Comparison of ENCODE assay signal across 8 mouse cellular contexts in genomic region chr3:51888662-51889433, GRCm38 (mm10).
DNase-seq lines count a peak whose midpoint lies in the region; ATAC-seq lines count a peak whose summit lies in the region.

No protein-coding gene starts in this region.

- H3K36me3 ChIP-seq in hindbrain, embryonic 15.5 days: no peaks in the 10 kb centered on the region
- H3K36me3 ChIP-seq in midbrain, embryonic 15.5 days (replicated peaks): no peaks in the 10 kb centered on the region

- no peaks in the 10 kb centered on the region for H3K9me3 ChIP-seq in hindbrain, embryonic 15.5 days
- H3K9me3 ChIP-seq in midbrain, embryonic 15.5 days: no peaks in the 10 kb centered on the region

- peaks cover 29% of the 10 kb centered on the region for H3K4me1 ChIP-seq in hindbrain, embryonic 15.5 days (replicated peaks)
- peaks cover 32% of the 10 kb centered on the region for H3K4me1 ChIP-seq in midbrain, embryonic 15.5 days

- no peaks in the 10 kb centered on the region for H3K27me3 ChIP-seq in hindbrain, embryonic 15.5 days
- H3K27me3 ChIP-seq in midbrain, embryonic 15.5 days (replicated peaks): no peaks in the 10 kb centered on the region

- WGBS in hindbrain, embryonic 15.5 days: 9% methylated on average over 20 of the region's 20 CpGs
- WGBS in midbrain, embryonic 15.5 days: 6% methylated on average over 20 of the region's 20 CpGs

- H3K4me3 ChIP-seq in hindbrain, embryonic 15.5 days: no peak overlapping the region
- no peak overlapping the region for H3K4me3 ChIP-seq in midbrain, embryonic 15.5 days

- intact Hi-C loops in heart, postnatal 25 days (cut with DNase I): loop anchor here (5.0 kb wide), 1 partner anchor 187 kb away; no protein-coding TSS in a partner anchor

- H3K9ac ChIP-seq in hindbrain, embryonic 15.5 days: peak overlapping the region; percentile 15; the same call in 1 of the 2 replicates
- H3K9ac ChIP-seq in midbrain, embryonic 15.5 days: peak overlapping the region; percentile 44

- DNase-seq in heart, adult 11 months: peak; percentile 78
- no peak for DNase-seq in heart, postnatal 25 days (ENCODE audit: low spot score)
- DNase-seq in urinary bladder, adult 2 months (ENCODE audit: low spot score): no peak
- no peak for DNase-seq in urinary bladder, postnatal 25 days (ENCODE audit: low spot score)
- no peak for DNase-seq in right cerebral cortex, postnatal 36 days (ENCODE audit: low spot score in 2 of 2)

- H3K4me2 ChIP-seq in hindbrain, embryonic 15.5 days: peak overlapping the region; percentile 45
- peak overlapping the region; percentile 40 for H3K4me2 ChIP-seq in midbrain, embryonic 15.5 days

- peak overlapping the region; percentile 86 for H3K27ac ChIP-seq in hindbrain, embryonic 15.5 days (replicated peaks)
- H3K27ac ChIP-seq in midbrain, embryonic 15.5 days: peak overlapping the region; percentile 90

- 0 out of 2 replicates have a peak, but pooled peaks have one; percentile 24 for ATAC-seq in common myeloid progenitor, adult 5-6 weeks (replicated peaks; ENCODE audit: low read depth, poor library complexity, severe bottlenecking)
- ATAC-seq in hindbrain, embryonic 15.5 days (ENCODE audit: low FRiP score, low read depth): peak; percentile 74
- peak; percentile 86 for ATAC-seq in midbrain, embryonic 15.5 days (replicated peaks)

Comparison
In these comparisons a context has a peak if more than half of its experiments do, and no peak if none do; other contexts are left out.
1. ATAC-seq: peak in every context shown above with its lines; median percentile 86 in midbrain, embryonic 15.5 days; 74 in hindbrain, embryonic 15.5 days; 24 in common myeloid progenitor, adult 5-6 weeks.